Mouse (Mus musculus): ENCODE results near the gene Sorcs1.

DNA sequence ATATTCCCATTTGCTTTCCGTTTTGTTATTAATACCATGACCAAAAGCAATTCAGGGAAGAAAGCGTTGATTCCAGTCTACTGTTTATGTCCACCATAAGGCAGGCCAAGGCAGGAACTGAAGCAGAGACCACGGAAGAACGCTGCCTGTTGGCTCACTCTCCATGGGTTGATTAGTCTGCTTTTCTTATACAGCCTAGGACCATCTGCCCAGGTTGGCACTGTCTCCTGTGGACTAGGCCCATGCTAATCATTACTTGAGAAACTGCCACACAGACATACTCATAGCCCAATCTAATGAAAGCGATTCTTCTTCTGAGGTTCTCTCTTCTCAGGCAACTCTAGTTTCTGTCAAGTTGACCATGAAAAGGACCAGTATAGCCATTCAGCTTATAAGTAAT is 92.3 kb downstream of the Sorcs1 start:
- TF ChIP-seq FLI1 (IDR thresholded peaks at IDR 0.05; ENCODE audit: low read length) = no peak
- TF ChIP-seq GATA1 (IDR thresholded peaks at IDR 0.05; ENCODE audit: borderline replicate concordance, low read length) = no peak
